Mouse (Mus musculus) lung, embryonic 14.5 days (tissue): ENCODE measurements around the gene Ndufv2. TPM values are rescaled to one million over a fixed set of nuclear protein-coding genes. Genes with fewer than 3 reads are reported as not detected.

Experiments
- ATAC-seq: fragments of 200-750 bp; cut with Nextera tagmentation; 2 replicates; pipeline ENCODE4 v1.8.0; 2017; ENCODE audit warnings: mild to moderate bottlenecking, moderate TSS enrichment, moderate library complexity; ENCODE audit not compliant: insufficient read depth
- DNase-seq: peaks from one replicate; pipeline ENCODE4 v3.0.0-alpha.2; 2015
- H3K27ac ChIP-seq: fragments of 300-500 bp; sonication (generic); 2 replicates; pipeline ENCODE4 v1.5.1; 2014; ENCODE audit warnings: low read depth, mild to moderate bottlenecking, moderate library complexity
- H3K27me3 ChIP-seq: fragments of 300-500 bp; sonication (generic); 2 replicates; pipeline ENCODE4 v1.6.1; 2014; ENCODE audit warnings: low read length, control low read depth; ENCODE audit not compliant: insufficient read depth
- H3K36me3 ChIP-seq: fragments of 300-500 bp; sonication (generic); 2 replicates; pipeline ENCODE4 v1.6.1; 2014; ENCODE audit warnings: control low read depth; ENCODE audit not compliant: insufficient read depth
- H3K4me1 ChIP-seq: fragments of 300-500 bp; sonication (generic); 2 replicates; pipeline ENCODE4 v1.6.1; 2014; ENCODE audit warnings: antibody characterized with exemption, control low read depth; ENCODE audit not compliant: insufficient read depth
- H3K4me2 ChIP-seq: fragments of 300-500 bp; sonication (generic); 2 replicates; pipeline ENCODE4 v1.6.1; 2014; ENCODE audit warnings: mild to moderate bottlenecking
- H3K4me3 ChIP-seq: fragments of 300-500 bp; sonication (generic); 2 replicates; pipeline ENCODE4 v1.5.1; 2014; ENCODE audit warnings: low read depth, low read length
- H3K9ac ChIP-seq: fragments of 300-500 bp; sonication (generic); 2 replicates; pipeline ENCODE4 v1.6.1; 2014
- H3K9me3 ChIP-seq: fragments of 300-500 bp; sonication (generic); 2 replicates; pipeline ENCODE4 v1.6.1; 2016; ENCODE audit warnings: low read depth, low read length, control low read depth
- CTCF ChIP-seq: IDR thresholded peaks from 2 replicates; pipeline ENCODE4 v1.5.1; 2016; ENCODE audit warnings: antibody characterized with exemption, low read depth
- WGBS: fragments of 180-500 bp; shearing (Covaris S2); extraction: QIAGEN DNeasy Blood & Tissue Kit; methylation state at CpG from one replicate; pipeline ENCODE4 v1.1.7; 2014; 5-methylcytosine and 5-hydroxymethylcytosine counted together
- polyA plus RNA-seq: library from polyadenylated mRNA; unstranded; fragments of >200 nt; fragmentation: Nextera tagmentation; extraction: Ambion mirVana; gene quantifications from 2 replicates; pipeline ENCODE4 v1.2.1, GENCODE M21; 2014

Gene Ndufv2
- polyA plus RNA-seq, 1 experiment from 2014 or later = 322 TPM

- DNase-seq (no peak), ATAC-seq (no peak)
- no peak for TF ChIP-seq CTCF
- Histone ChIP-seq H3K27me3 (no peaks in the 10 kb centered on the region), H3K36me3 (no peaks in the 10 kb centered on the region), H3K4me3 (no peak overlapping the region), H3K9me3 (no peaks in the 10 kb centered on the region), H3K27ac (no peak overlapping the region), H3K4me2 (no peak overlapping the region), H3K4me1 (no peaks in the 10 kb centered on the region), H3K9ac (no peak overlapping the region)
- 39% methylated on average over 5 of the region's 5 CpGs for WGBS
Measured at GRCm38 (mm10) chr17:66041020-66041419, 60.3 kb downstream of the Ndufv2 start.

DNA sequence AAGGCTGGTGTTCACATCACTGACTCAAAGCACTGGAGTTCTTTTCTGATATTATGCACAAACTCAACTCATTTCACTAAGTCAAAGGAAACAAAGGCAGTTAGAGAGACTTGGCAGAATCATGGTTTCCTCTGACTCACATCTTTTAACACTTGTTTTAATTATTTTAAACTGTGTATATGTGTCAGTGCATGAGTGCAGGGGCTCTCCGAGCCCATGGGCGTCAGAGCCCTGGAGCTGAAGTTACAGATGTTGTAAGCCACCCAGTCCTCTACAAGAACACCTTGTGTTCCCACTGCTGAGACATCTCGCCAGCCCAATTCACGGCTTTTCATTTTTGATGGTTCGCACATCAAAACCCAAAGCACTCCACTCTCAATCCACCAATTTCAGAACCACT lies 68.1 kb downstream of the Ndufv2 start:
- Histone ChIP-seq H3K36me3 (no peaks in the 10 kb centered on the region), H3K9me3 (no peaks in the 10 kb centered on the region), H3K9ac (no peak overlapping the region), H3K4me2 (no peak overlapping the region), H3K27me3 (no peaks in the 10 kb centered on the region), H3K27ac (no peak overlapping the region), H3K4me3 (no peak overlapping the region), H3K4me1 (no peaks in the 10 kb centered on the region)
- ATAC-seq (no peak), DNase-seq (no peak)
- 83% methylated on average over 5 of the region's 5 CpGs for WGBS
- no peak for TF ChIP-seq CTCF

GRCm38 (mm10) chr17:66031991-66032390 lies 69.4 kb downstream of the Ndufv2 start:
- H3K27ac ChIP-seq = no peak overlapping the region
- no peaks in the 10 kb centered on the region for H3K9me3 ChIP-seq
- H3K36me3 ChIP-seq = no peaks in the 10 kb centered on the region
- no peak overlapping the region for H3K9ac ChIP-seq
- ATAC-seq = no peak
- H3K4me2 ChIP-seq = no peak overlapping the region
- 88% methylated on average over 5 of the region's 5 CpGs for WGBS
- no peak for TF ChIP-seq CTCF
- no peaks in the 10 kb centered on the region for H3K4me1 ChIP-seq
- no peaks in the 10 kb centered on the region for H3K27me3 ChIP-seq
- no peak for DNase-seq
- no peak overlapping the region for H3K4me3 ChIP-seq

Other genes with a start within 250 kb of the Ndufv2 start
- gene Ralbp1, start 215.8 kb downstream of the Ndufv2 start, polyA plus RNA-seq = 61.4 and 65.8 TPM in 2 replicates
- 142 and 143 TPM in 2 replicates for gene Twsg1, start 150.3 kb downstream of the Ndufv2 start, polyA plus RNA-seq
- 17.9 and 19.6 TPM in 2 replicates for gene Ankrd12, start 24.5 kb downstream of the Ndufv2 start, polyA plus RNA-seq
- 31.5 and 33.4 TPM in 2 replicates for gene Washc1, start 10.0 kb upstream of the Ndufv2 start, polyA plus RNA-seq
- gene Ddx11, start 22.0 kb upstream of the Ndufv2 start, polyA plus RNA-seq = 25.7 and 29.6 TPM in 2 replicates